Mouse (Mus musculus) lung, adult 18-20 months (tissue): ENCODE measurements around the gene Cox15.

Experiments used
- DNase-seq, 2 experiments: peaks; one replicate each; pipeline ENCODE4 v3.0.0; 2022; ENCODE audit warnings: mixed read lengths in 2 of 2

The Cox15 gene

DNA sequence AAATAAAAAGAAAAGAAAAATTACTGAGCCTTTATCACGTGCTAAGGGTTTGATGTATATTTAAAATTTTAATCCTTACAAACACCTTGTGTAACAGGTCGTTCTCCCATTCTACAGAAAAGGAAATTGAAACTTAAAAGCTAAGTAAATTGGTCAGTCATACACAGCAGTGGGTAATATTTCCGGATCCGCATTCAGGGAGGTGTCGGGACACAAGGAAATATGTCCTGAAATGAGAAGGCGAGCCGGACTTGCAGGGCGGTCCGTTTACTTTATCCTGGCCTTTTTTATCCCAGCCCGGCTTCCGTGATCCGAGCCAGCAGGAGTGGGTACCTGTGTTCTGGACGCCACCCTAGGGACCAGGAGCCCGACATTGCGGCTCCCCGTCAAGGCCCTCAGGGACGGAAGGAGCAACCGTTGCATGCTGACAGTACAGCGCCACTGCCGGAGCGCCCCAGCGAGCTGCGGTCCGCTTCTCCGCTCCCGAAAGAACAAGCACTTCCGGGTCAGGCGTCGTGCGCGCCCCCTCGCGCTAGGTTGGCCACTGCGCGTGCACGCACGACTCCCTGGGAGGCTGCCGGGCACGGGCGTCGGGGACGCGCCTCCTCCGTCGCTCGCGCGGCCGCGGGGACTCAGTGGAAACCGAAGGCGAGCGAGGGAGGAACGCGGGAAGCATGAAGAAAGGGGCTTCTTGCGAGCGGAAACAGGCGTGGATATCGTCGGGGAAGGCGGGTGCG is at the start of gene Cox15, which contains the start of gene Cutc:
Gene Cox15, minus strand, starts transcription at position 512 of the 737 bp plus-strand sequence.
Gene Cutc, plus strand, starts transcription at position 508 of the 737 bp plus-strand sequence.
- peak; percentile 96 for DNase-seq

DNA sequence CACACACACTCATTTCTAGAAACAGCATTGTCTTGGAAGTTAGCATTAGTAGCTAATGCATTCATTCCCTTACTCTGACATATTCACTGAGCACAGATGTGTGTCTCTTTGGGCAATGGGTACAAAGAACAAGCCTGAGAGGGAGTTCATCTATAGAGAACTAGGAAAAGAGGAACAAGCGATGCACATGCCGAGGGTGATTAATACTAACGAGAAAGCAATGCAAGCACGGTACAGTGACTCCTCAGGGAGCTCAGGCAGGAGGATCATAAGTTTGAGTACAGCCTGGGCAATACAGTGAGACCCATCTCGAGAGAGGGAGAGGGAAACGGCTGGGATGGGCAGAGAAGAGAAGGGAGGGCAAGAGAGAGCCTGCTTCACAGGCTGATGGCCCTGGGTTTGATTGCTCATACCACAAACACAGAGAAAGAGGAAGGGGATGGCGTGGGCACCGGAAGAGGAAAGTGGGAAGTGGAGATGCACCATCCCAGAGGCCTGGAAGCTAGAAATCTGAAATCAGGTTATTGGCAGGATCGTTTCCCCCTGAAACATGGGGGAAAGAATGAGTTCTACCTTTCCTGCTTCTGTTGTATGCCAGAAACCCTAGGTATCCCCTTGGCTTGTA is 48.7 kb upstream of the Cox15 start:
- no peak for DNase-seq

- no peak for DNase-seq
These were observed 44.4 kb upstream of the Cox15 start for GRCm38 (mm10) chr19:43797216-43797615.

GRCm38 (mm10) chr19:43795511-43795910 is 42.7 kb upstream of the Cox15 start:
- no peak for DNase-seq

- no peak for DNase-seq
These were observed 41.2 kb upstream of the Cox15 start for GRCm38 (mm10) chr19:43793951-43794350.

- DNase-seq, result no peak
These were observed 39.7 kb upstream of the Cox15 start for GRCm38 (mm10) chr19:43792537-43792936.

GRCm38 (mm10) chr19:43789817-43790216 is 37.0 kb upstream of the Cox15 start:
- no peak for DNase-seq

- no peak for DNase-seq
These were observed 33.6 kb upstream of the Cox15 start for GRCm38 (mm10) chr19:43786249-43787026.

DNA sequence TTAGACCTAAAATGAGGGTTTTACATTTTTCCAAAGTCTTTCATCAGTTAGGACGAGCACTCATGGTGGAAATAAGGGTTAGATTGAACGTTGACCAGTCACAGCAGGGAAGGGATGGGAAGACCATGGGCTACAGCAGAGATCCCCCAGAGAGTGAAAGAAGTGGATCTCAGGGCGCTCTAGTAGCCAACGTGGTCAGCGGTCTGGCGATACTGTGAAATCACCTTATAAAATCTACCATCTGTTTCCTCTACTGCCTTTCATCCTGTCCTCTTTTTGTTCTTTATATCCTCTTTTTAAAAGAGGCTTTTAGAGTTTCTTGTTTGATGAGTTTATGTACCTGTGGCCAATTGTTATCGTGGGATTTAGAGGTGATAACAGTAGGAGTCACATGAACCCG is 32.0 kb upstream of the Cox15 start:
- no peak for DNase-seq

DNA sequence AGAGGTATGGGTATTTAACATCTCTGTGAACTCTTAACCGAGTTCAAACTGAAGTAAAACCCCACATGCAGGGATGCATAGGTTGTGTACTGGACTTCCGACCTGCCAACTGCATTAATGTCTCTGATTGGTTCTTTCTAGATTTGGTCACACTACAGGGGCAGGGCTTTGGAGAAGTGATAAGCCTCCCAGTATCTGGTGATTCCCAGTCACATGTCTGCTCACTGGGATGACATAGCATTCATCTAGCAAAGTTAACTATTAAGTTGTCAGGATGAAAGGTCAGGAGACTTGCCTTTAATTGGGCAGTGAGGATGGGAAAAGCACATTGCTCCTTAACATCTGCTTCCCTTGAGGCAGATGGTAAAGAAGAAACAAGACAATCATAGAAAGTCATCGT is 29.2 kb upstream of the Cox15 start, which contains the start of gene Abcc2:
Gene Abcc2, plus strand, starts transcription at position 213 of the 400 bp plus-strand sequence.
- DNase-seq, result no peak

DNA sequence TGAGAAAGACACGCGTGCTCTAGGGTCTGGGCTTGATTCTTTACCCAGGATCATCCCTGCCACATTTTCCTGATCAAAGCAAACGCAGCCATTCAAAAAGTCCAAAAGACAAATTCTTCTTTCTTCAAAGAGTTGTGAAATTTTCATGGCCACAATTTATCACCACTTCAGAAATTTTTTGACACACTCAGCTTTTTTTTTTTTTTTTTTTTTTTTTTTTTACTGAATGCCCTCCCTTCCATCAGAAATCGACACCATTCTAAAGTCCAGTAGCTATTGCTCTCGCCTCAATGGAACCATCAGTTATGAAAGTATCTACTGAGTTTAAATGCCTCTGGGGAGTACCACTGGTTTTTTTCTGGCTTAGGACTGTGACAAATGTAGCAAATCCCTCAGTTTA is 27.6 kb upstream of the Cox15 start:
- no peak for DNase-seq

DNA sequence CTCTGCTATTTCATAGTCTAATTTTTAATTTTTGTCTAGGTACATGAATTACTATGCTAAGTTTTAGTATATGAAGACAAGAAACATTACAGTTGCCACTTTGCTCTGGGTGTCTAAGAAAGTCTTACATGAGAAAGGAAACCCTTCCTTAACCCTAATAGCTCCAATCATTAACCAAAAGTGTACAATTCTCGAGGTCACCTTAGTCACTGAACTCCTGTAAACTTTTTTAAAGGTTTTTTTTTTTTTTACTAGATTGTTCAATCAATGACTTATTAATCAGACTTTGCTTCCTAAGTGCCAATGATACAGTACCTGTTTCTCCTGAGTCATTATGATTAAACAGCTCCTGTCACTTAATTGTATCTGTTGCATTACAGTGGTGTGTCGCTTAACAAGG is 24.5 kb upstream of the Cox15 start:
- no peak for DNase-seq

- DNase-seq, result no peak
These were observed 23.8 kb upstream of the Cox15 start for GRCm38 (mm10) chr19:43776561-43776960.

GRCm38 (mm10) chr19:43775433-43775832 is 22.6 kb upstream of the Cox15 start:
- DNase-seq, result no peak

- no peak for DNase-seq
These were observed 19.5 kb upstream of the Cox15 start for GRCm38 (mm10) chr19:43772311-43772710.

DNA sequence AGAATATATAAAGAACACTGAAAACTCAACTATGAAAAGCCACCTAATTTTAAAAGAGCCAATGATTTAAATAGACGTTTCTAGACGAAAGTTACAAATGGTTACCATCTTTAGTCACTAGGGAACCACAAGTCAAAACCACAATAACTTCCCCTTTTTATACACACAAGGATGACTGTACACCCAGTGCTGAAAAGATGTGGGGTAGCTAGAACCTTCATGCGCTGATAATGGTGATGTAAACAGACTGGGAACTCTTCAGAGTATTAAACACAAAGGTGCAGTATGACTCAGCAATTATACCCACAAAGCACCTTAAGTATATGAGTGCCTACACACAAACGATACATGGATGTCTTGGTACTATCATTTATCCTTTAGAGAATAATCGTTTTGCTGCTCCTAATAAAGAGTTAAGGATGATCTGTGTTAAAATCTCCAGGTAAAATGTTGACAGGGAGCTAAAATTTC is 18.7 kb upstream of the Cox15 start:
- DNase-seq, result no peak

- no peak for DNase-seq
These were observed 17.8 kb upstream of the Cox15 start for GRCm38 (mm10) chr19:43770584-43770983.

DNA sequence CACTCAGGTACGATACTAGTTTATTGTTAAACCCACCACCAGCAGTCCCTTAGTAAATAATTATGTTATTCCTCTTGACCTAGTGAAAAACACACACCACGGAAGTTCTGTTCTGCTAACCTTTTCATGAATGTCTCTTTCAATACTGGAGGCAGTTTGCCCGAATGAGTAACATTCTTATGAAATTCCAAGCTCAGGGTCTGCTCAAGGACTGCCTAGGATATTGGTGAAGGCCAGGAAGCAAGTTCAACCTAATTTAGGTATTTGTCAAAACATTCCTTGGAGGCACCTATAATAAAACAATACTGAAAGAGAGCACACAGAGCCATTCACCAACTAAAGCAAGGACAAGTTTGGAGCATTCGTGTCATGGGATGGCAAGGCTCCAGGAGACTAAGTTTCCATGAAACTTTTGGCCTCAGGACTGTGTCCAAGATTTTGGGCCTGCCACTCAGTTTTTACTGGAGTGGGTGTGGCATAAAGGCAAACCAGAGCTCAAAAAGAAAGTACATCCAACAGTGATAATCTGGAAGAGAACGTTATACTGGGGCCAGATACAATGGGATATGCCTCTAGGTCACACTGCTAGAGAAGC is 16.7 kb upstream of the Cox15 start:
- DNase-seq, result no peak

DNA sequence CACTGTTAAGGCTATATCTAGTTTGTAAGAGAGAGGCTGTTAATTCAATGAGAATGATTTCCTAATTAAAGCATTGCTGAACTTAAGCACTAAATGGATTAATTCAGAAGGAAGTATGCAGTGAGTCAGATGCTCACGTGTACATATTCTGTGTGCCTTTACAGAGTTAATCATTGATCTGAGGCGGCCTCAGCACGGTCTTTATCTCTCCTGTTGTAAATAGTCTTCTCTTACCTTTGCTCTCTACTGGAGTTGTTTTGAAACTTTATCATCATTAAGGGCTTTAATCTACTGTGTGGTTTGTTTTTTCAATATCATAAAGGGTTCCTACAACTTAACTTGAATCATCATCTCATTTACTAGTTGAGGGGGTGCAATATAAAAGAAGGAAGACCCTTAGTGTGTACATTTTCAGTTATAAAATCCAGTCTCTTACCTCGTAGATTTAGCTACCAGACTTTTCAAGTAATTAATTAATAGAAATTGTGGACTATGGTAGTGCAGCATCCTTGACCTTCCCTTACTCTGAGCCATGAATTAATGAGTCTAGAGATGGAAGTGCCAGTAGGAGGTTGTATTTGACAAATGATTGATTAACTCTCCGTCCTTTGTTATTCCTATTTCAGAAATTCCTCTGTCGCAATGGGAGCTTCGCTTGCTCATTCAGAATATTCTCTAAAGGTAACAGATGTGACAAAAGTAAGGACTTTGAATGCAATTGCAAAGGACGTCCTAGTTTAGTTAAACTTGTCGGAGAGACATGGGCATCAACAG is 14.9 kb upstream of the Cox15 start:
- DNase-seq, result no peak

- DNase-seq, result no peak
These were observed 13.7 kb upstream of the Cox15 start for GRCm38 (mm10) chr19:43766451-43766850.

DNA sequence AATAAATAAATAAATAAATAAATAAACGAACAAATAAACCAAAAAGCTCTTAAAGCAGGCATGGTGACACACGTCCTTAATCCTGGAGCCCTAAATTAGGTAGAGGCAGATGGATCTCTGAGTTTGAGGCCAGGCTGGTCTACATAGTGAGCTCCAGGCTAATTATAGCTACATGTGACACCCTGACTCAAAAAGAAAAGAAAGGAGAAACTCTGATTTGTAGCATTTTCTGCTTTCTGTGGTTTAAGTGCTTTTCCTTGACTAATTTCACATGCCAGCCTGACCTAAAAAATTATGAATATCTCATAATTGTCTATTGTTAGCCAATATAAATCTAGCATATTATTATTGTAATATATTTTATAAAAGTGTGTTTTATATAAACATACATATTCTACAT is 9.6 kb upstream of the Cox15 start:
- DNase-seq, result no peak

GRCm38 (mm10) chr19:43761543-43762256 is 8.9 kb upstream of the Cox15 start:
- no peak for DNase-seq
